Mouse (Mus musculus) heart, postnatal 0 days (tissue): Measurements from ENCODE around the gene Ttc4. TPM values are rescaled to one million over a fixed set of nuclear protein-coding genes. Genes with fewer than 3 reads are reported as not detected.

ENCODE experiments used
- ATAC-seq: fragments of 200-750 bp; cut with Nextera tagmentation; 2 replicates; pipeline ENCODE4 v1.8.0; 2017; ENCODE audit warnings: low read depth, moderate number of reproducible peaks, moderate library complexity; ENCODE audit not compliant: insufficient read depth
- DNase-seq: peaks from one replicate; pipeline ENCODE4 v3.0.0-alpha.2; 2016; ENCODE audit warnings: low spot score
- H3K27ac ChIP-seq: fragments of 300-500 bp; sonication (generic); 2 replicates; pipeline ENCODE4 v1.5.1; 2014; ENCODE audit warnings: low read depth, mild to moderate bottlenecking
- H3K27me3 ChIP-seq: fragments of 300-500 bp; sonication (generic); 2 replicates; pipeline ENCODE4 v1.6.1; 2014; ENCODE audit warnings: low read length, mixed read lengths; ENCODE audit not compliant: control insufficient read depth, insufficient read depth
- H3K36me3 ChIP-seq: fragments of 300-500 bp; sonication (generic); replicated peaks from 2 replicates; pipeline ENCODE4 v1.6.1; 2014; ENCODE audit warnings: low read length, mixed read lengths; ENCODE audit not compliant: control insufficient read depth, insufficient read depth
- H3K4me1 ChIP-seq: fragments of 300-500 bp; sonication (generic); 2 replicates; pipeline ENCODE4 v1.6.1; 2014; ENCODE audit warnings: antibody characterized with exemption; ENCODE audit not compliant: control insufficient read depth, insufficient read depth
- H3K4me2 ChIP-seq: fragments of 300-500 bp; sonication (generic); 2 replicates; pipeline ENCODE4 v1.6.1; 2014; ENCODE audit warnings: low read depth, mild to moderate bottlenecking, low read length, moderate library complexity
- H3K4me3 ChIP-seq: fragments of 300-500 bp; sonication (generic); 2 replicates; pipeline ENCODE4 v1.5.1; 2014; ENCODE audit warnings: low read depth, low read length
- H3K9ac ChIP-seq: fragments of 300-500 bp; sonication (generic); replicated peaks from 2 replicates; pipeline ENCODE4 v1.6.1; 2014; ENCODE audit warnings: low read depth, low read length, mixed read lengths
- H3K9me3 ChIP-seq: fragments of 300-500 bp; sonication (generic); replicated peaks from 2 replicates; pipeline ENCODE4 v1.6.1; 2016; ENCODE audit warnings: low read length; ENCODE audit not compliant: control insufficient read depth
- CTCF ChIP-seq: IDR thresholded peaks from 2 replicates; pipeline ENCODE4 v1.5.1; 2016; ENCODE audit warnings: antibody characterized with exemption, control low read depth, low read depth
- EP300 ChIP-seq: IDR thresholded peaks from 2 replicates; pipeline ENCODE4 v1.6.1; 2016; ENCODE audit warnings: antibody characterized with exemption, low read depth
- WGBS: fragments of 180-500 bp; shearing (Covaris S2); extraction: QIAGEN DNeasy Blood & Tissue Kit; methylation state at CpG from one replicate; pipeline ENCODE4 v1.1.7; 2014; 5-methylcytosine and 5-hydroxymethylcytosine counted together
- polyA plus RNA-seq: library from polyadenylated mRNA; unstranded; fragments of >200 nt; fragmentation: Nextera tagmentation; extraction: Ambion mirVana; gene quantifications from 2 replicates; pipeline ENCODE4 v1.2.1, GENCODE M21; 2015
- total RNA-seq: library from RNA; depleted of rRNA; stranded (reverse); fragments of >200 nt; gene quantifications from 2 replicates; pipeline ENCODE4 v1.2.3, GENCODE M21; 2014; ENCODE audit warnings: low replicate concordance; rRNA removed

The Ttc4 gene
- total and polyA plus RNA-seq, 2 experiments from 2014 or later: 30.5 to 60.1 TPM

DNA sequence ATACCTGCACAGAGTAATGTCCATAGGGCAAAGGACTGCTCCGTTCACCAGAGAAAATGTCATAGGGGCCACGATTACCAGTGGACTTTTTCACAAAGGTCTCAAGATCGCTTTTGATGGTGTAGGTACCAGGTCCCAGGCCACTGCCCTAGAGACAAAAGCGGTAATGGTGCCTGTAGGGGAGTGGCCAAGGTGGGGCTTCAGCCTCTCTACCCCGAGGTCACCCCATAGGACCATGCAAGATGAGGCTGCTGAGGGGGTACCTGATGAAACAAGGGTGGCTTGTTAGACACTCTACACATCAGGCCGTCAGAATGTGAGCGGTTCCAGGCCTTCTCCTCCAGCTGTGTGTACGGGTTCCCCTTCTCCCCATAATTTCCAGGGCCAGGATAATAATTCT lies 65.6 kb downstream of the Ttc4 start:
- TF ChIP-seq EP300 (no peak), CTCF (no peak)
- H3K4me2 ChIP-seq: no peak overlapping the region
- H3K9me3 ChIP-seq: no peaks in the 10 kb centered on the region
- no peak overlapping the region for H3K27ac ChIP-seq
- H3K4me1 ChIP-seq: no peaks in the 10 kb centered on the region
- WGBS: 66% methylated on average over 8 of the region's 8 CpGs
- peaks cover 23% of the 10 kb centered on the region for H3K27me3 ChIP-seq
- no peak for DNase-seq
- ATAC-seq: no peak
- no peaks in the 10 kb centered on the region for H3K36me3 ChIP-seq
- no peak overlapping the region for H3K4me3 ChIP-seq
- H3K9ac ChIP-seq: no peak overlapping the region

Other genes starting within 250 kb of the Ttc4 start
- 1.2 and 4.4 TPM in 2 replicates for gene Pcsk9, start 214.6 kb downstream of the Ttc4 start, total RNA-seq
- gene Pcsk9, start 214.6 kb downstream of the Ttc4 start, polyA plus RNA-seq: 0.05 TPM in 2 replicates
- 0.15 TPM in 1 of 2 replicates, not detected in the other for gene Bsnd, start 186.7 kb downstream of the Ttc4 start, total RNA-seq
- gene Bsnd, start 186.7 kb downstream of the Ttc4 start, polyA plus RNA-seq: not detected in 2 replicates
- 41.8 and 43.2 TPM in 2 replicates for gene Dhcr24, start 117.9 kb downstream of the Ttc4 start, total RNA-seq
- gene Dhcr24, start 117.9 kb downstream of the Ttc4 start, polyA plus RNA-seq: 1.7 and 1.9 TPM in 2 replicates
- not detected in 2 replicates for gene Lexm, start 61.7 kb downstream of the Ttc4 start, total RNA-seq
- gene Lexm, start 61.7 kb downstream of the Ttc4 start, polyA plus RNA-seq: not detected in 2 replicates
- 0.73 TPM in 1 of 2 replicates, not detected in the other for gene Ttc22, start 56.5 kb downstream of the Ttc4 start, total RNA-seq
- gene Ttc22, start 56.5 kb downstream of the Ttc4 start, polyA plus RNA-seq: 0.25 and 0.38 TPM in 2 replicates
- 12.3 and 46.3 TPM in 2 replicates for gene Pars2, start 27.9 kb downstream of the Ttc4 start, total RNA-seq
- 6.6 and 7.2 TPM in 2 replicates for gene Pars2, start 27.9 kb downstream of the Ttc4 start, polyA plus RNA-seq
- 0.15 and 2.1 TPM in 2 replicates for gene Mroh7, start 52.0 kb upstream of the Ttc4 start, total RNA-seq
- gene Mroh7, start 52.0 kb upstream of the Ttc4 start, polyA plus RNA-seq: 0.33 and 0.43 TPM in 2 replicates
- 1.7 TPM in 1 of 2 replicates, not detected in the other for gene Fam151a, start 54.9 kb upstream of the Ttc4 start, total RNA-seq
- 0.10 TPM in 1 of 2 replicates, not detected in the other for gene Fam151a, start 54.9 kb upstream of the Ttc4 start, polyA plus RNA-seq
- 18.8 and 34.6 TPM in 2 replicates for gene Acot11, start 126.1 kb upstream of the Ttc4 start, total RNA-seq
- gene Acot11, start 126.1 kb upstream of the Ttc4 start, polyA plus RNA-seq: 5.8 and 6.2 TPM in 2 replicates
- 35.6 and 41.1 TPM in 2 replicates for gene Ssbp3, start 231.8 kb upstream of the Ttc4 start, total RNA-seq
- 25.9 and 29.0 TPM in 2 replicates for gene Ssbp3, start 231.8 kb upstream of the Ttc4 start, polyA plus RNA-seq